ENCODE assay signal across 14 mouse cellular contexts in genomic region chr15:94236726-94237125, GRCm38 (mm10).
"Had no signal": no experiment of that assay in that cellular context is flagged by ENCODE, and none has a peak within 500 bp of the region (broad histone marks: within the 10 kb centered on the region; RNA-seq: fewer than 3 reads in every experiment).

No protein-coding gene starts in this region.

- H3K4me3 ChIP-seq: hindbrain, embryonic 13.5 days; layer of hippocampus, adult 2 months; left cerebral cortex, adult 2 months; limb, embryonic 12.5 days; liver, embryonic 13.5 days; midbrain, embryonic 13.5 days had no signal

- H3K27me3 ChIP-seq: hindbrain, embryonic 13.5 days; limb, embryonic 12.5 days; liver, embryonic 13.5 days; midbrain, embryonic 13.5 days had no signal

- H3K27ac ChIP-seq: hindbrain, embryonic 13.5 days; hindbrain, postnatal 0 days; kidney, postnatal 0 days; layer of hippocampus, adult 2 months; left cerebral cortex, adult 2 months; limb, embryonic 12.5 days; liver, embryonic 13.5 days; midbrain, embryonic 13.5 days had no signal

- H3K9ac ChIP-seq: hindbrain, embryonic 13.5 days; limb, embryonic 12.5 days; liver, embryonic 13.5 days; liver, postnatal 0 days; midbrain, embryonic 13.5 days had no signal

- ATAC-seq: hindbrain, postnatal 0 days; liver, postnatal 0 days; midbrain, embryonic 13.5 days had no signal

- H3K4me2 ChIP-seq: hindbrain, embryonic 13.5 days; limb, embryonic 12.5 days; liver, embryonic 13.5 days; midbrain, embryonic 13.5 days had no signal

- H3K4me1 ChIP-seq: hindbrain, embryonic 13.5 days; liver, embryonic 13.5 days; midbrain, embryonic 13.5 days had no signal

- H3K36me3 ChIP-seq: hindbrain, embryonic 13.5 days; limb, embryonic 12.5 days; liver, embryonic 13.5 days; midbrain, embryonic 13.5 days had no signal

- H3K9me3 ChIP-seq: hindbrain, embryonic 13.5 days; limb, embryonic 12.5 days; liver, embryonic 13.5 days; midbrain, embryonic 13.5 days had no signal

- DNase-seq: liver; liver, embryonic 13.5 days; liver, postnatal 0 days; lung, postnatal 36 days; right cerebral cortex, postnatal 14 days; thymus, adult 2 months; thymus, postnatal 36 days had no signal
